Mouse (Mus musculus) myocyte (in vitro differentiated cells): Measurements from ENCODE around the gene 1600014C23Rik. TPM values are rescaled to one million over a fixed set of nuclear protein-coding genes. Genes with fewer than 3 reads are reported as not detected.

Experiments
- H3K27me3 ChIP-seq: one replicate; pipeline ENCODE4 v1.6.1; 2011; ENCODE audit not compliant: control insufficient read depth, insufficient read depth, insufficient read length
- H3K36me3 ChIP-seq: one replicate; pipeline ENCODE4 v1.6.1; 2011; ENCODE audit not compliant: control insufficient read depth, insufficient read depth
- H3K4me2 ChIP-seq: one replicate; pipeline ENCODE4 v1.6.1; 2011; ENCODE audit warnings: low read depth, control low read depth
- H3K4me3 ChIP-seq: one replicate; pipeline ENCODE4 v1.5.1; 2011; ENCODE audit warnings: mild to moderate bottlenecking, control low read depth, moderate library complexity
- H3K79me2 ChIP-seq: one replicate; pipeline ENCODE4 v1.6.1; 2011; ENCODE audit not compliant: control insufficient read depth, insufficient read depth
- H3ac ChIP-seq: one replicate; pipeline ENCODE4 v1.6.1; 2011; ENCODE audit not compliant: control insufficient read depth, insufficient read length
- CEBPB ChIP-seq: IDR thresholded peaks from 2 replicates; pipeline ENCODE4 v1.6.1; 2011; ENCODE audit warnings: mild to moderate bottlenecking, moderate library complexity; ENCODE audit not compliant: poor library complexity, insufficient read depth, severe bottlenecking
- E2F4 ChIP-seq: IDR thresholded peaks from one replicate; pipeline ENCODE4 v1.6.1; 2011; ENCODE audit warnings: mild to moderate bottlenecking, control low read depth, moderate library complexity; ENCODE audit not compliant: insufficient read depth
- MAX ChIP-seq: IDR thresholded peaks from one replicate; pipeline ENCODE4 v1.6.1; 2011; ENCODE audit warnings: low read depth, mild to moderate bottlenecking, control low read depth
- MYOD1 ChIP-seq, 3 experiments: IDR thresholded peaks; one replicate each; pipeline ENCODE4 v1.6.1; 2011; ENCODE audit warnings: control low read depth in 2 of 3, low read depth in 2 of 3, mild to moderate bottlenecking in 2 of 3, moderate library complexity in 1 of 3; ENCODE audit not compliant: insufficient read length in 2 of 3, control insufficient read depth in 1 of 3
- MYOG ChIP-seq, 3 experiments: IDR thresholded peaks; one replicate each; pipeline ENCODE4 v1.6.1; 2011; ENCODE audit warnings: control low read depth in 2 of 3, low read depth in 2 of 3, mild to moderate bottlenecking in 2 of 3; ENCODE audit not compliant: insufficient read length in 2 of 3, control insufficient read depth in 1 of 3, insufficient read depth in 1 of 3
- POLR2A ChIP-seq: IDR thresholded peaks from one replicate; pipeline ENCODE4 v1.6.1; 2011; ENCODE audit warnings: low read depth, mild to moderate bottlenecking, control low read depth, moderate library complexity; ENCODE audit not compliant: insufficient read length
- POLR2AphosphoS2 ChIP-seq: IDR thresholded peaks from one replicate; pipeline ENCODE4 v1.6.1; 2011; ENCODE audit warnings: low read depth, control low read depth; ENCODE audit not compliant: insufficient read length
- REST ChIP-seq: IDR thresholded peaks from one replicate; pipeline ENCODE4 v1.6.1; 2011; ENCODE audit warnings: mild to moderate bottlenecking, control low read depth, moderate library complexity; ENCODE audit not compliant: insufficient read depth, insufficient read length
- SRF ChIP-seq: IDR thresholded peaks from one replicate; pipeline ENCODE4 v1.6.1; 2011; ENCODE audit warnings: low read depth; ENCODE audit not compliant: control insufficient read depth, insufficient read length
- TCF12 ChIP-seq: IDR thresholded peaks from one replicate; pipeline ENCODE4 v1.6.1; 2011; ENCODE audit warnings: mild to moderate bottlenecking, control low read depth; ENCODE audit not compliant: poor library complexity, insufficient read depth, severe bottlenecking
- TCF3 ChIP-seq: IDR thresholded peaks from one replicate; pipeline ENCODE4 v1.6.1; 2011; ENCODE audit warnings: low read depth, control low read depth; ENCODE audit not compliant: insufficient read length
- USF1 ChIP-seq: IDR thresholded peaks from one replicate; pipeline ENCODE4 v1.6.1; 2011; ENCODE audit warnings: low read depth, mild to moderate bottlenecking, control low read depth, moderate library complexity
- polyA plus RNA-seq: library from polyadenylated mRNA; unstranded; fragments of >200 nt; fragmentation: generic; extraction: Trizol; gene quantifications from one replicate; pipeline ENCODE4 v1.2.1, GENCODE M21; 2012; ENCODE audit warnings: missing spikeins

Gene 1600014C23Rik
- polyA plus RNA-seq, 1 experiment: 0.17 TPM

DNA sequence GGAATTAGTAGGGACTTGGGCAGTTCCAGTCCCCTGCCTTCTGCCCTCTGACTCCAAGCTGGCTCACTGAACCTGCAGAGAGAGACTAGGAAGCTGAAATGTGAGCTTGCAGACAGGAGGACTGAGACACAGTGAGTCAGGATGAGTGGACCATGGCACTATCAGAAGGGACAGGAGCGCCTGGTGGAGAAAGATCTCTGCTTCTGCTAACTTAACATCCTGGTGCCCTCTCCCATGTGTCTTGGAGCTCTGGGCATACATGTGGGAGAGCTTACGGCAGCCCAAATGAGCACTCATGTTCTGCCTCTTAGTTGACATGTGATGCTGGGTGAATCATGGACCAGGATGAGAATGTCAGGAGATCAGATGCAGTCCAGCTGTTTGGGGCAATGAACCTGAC lies 12.0 kb upstream of the 1600014C23Rik start:
- TF ChIP-seq TCF12: no peak
- no peak for TF ChIP-seq TCF3
- TF ChIP-seq MYOG (IDR thresholded peaks at IDR 0.05; ENCODE audit: control insufficient read depth in 1 of 3, insufficient read depth in 1 of 3, insufficient read length in 2 of 3, low read depth in 2 of 3): no peak
- no peak for TF ChIP-seq MAX
- no peak for TF ChIP-seq CEBPB
- TF ChIP-seq REST: no peak

DNA sequence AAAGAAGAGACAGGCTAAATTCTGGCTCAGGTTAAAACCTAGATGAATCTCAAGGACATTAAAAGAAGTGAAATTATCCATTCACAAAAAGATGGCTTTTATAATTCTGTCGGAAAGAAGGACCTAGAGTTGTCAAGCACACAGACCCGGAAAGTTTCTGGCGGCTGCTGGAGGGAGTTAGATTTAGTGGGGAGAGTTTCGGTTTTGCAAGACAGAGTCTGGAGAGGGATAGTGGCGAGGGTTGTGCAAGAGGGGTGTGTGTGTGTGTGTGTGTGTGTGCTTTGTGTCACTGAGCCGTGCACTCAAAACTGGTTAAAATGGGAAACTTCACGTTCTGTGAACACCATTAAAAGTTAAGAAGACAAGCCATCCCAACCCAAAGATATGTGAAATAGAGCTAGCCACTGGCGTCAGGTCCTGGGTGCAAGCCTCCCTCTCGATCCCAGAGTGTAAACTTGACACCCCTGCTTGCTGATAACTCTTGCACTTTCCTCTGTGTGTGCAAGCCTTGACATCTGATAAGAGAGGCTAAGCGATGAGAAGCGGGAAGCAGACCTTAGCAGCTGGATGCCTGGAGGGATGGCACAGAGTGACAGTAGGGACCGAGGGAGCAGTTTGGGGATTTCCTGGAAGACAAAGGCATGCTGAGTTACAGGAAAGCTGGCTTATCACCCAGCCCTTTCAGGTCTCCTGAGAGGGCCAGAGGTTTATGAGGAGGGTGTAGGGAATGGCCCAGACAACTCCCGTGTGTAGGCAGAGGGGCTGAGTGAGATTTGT lies 8.9 kb upstream of the 1600014C23Rik start:
- Histone ChIP-seq H3K4me3 (no peak overlapping the region), H3K4me2 (no peak overlapping the region), H3K36me3 (no peaks in the 10 kb centered on the region), H3ac (no peak overlapping the region), H3K27me3 (no peaks in the 10 kb centered on the region), H3K79me2 (no peaks in the 10 kb centered on the region)
- TF ChIP-seq CEBPB: 0 out of 2 replicates have a peak, but pooled peaks have one; percentile 4
- no peak for TF ChIP-seq SRF
- no peak for TF ChIP-seq REST
- peak in 1 of 3 experiments; percentile 10 for TF ChIP-seq MYOD1 (IDR thresholded peaks at IDR 0.05; ENCODE audit: control insufficient read depth in 1 of 3, insufficient read length in 2 of 3, low read depth in 2 of 3)

More for the DNA sequence above, 12.0 kb upstream of the 1600014C23Rik start:
- no peak overlapping the region for H3K4me3 ChIP-seq
- no peaks in the 10 kb centered on the region for H3K36me3 ChIP-seq
- peak overlapping the region; percentile 86 for H3K4me2 ChIP-seq
- H3ac ChIP-seq: no peak overlapping the region
- no peaks in the 10 kb centered on the region for H3K79me2 ChIP-seq
- H3K27me3 ChIP-seq: no peaks in the 10 kb centered on the region

DNA sequence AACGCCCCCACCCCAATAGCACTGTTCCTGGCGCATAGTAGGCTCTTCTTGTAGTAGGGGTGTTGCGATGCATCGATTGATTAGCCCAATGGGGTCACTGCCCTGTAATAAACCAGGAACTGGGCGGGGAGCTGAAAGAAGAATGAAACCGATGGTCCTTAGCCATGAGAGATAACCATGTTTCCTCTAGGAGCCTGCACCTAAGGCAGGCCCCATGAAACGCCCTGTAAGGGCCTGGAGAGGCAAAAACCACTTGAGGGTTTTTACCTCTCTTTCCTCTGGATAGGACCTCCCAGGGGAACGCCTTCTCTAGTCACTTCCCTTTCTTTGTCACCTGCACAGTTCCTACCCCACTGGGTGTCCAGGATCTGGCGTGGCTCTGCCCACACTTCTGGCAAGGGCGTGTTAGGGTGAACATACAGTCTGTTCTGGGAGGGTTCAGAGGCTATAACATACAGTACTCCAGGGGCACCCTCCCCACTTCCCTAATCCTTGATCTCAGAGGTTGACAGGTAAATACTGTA lies 3.5 kb upstream of the 1600014C23Rik start:
- H3K79me2 ChIP-seq: no peaks in the 10 kb centered on the region
- H3K4me2 ChIP-seq: peak overlapping the region; percentile 99
- no peaks in the 10 kb centered on the region for H3K27me3 ChIP-seq
- no peaks in the 10 kb centered on the region for H3K36me3 ChIP-seq
- peak overlapping the region; percentile 56 for H3ac ChIP-seq
- TF ChIP-seq MYOD1 (IDR thresholded peaks at IDR 0.05; ENCODE audit: control insufficient read depth in 1 of 3, insufficient read length in 2 of 3, low read depth in 2 of 3): no peak
- no peak for TF ChIP-seq USF1
- TF ChIP-seq E2F4: no peak
- H3K4me3 ChIP-seq: peak overlapping the region; percentile 36

DNA sequence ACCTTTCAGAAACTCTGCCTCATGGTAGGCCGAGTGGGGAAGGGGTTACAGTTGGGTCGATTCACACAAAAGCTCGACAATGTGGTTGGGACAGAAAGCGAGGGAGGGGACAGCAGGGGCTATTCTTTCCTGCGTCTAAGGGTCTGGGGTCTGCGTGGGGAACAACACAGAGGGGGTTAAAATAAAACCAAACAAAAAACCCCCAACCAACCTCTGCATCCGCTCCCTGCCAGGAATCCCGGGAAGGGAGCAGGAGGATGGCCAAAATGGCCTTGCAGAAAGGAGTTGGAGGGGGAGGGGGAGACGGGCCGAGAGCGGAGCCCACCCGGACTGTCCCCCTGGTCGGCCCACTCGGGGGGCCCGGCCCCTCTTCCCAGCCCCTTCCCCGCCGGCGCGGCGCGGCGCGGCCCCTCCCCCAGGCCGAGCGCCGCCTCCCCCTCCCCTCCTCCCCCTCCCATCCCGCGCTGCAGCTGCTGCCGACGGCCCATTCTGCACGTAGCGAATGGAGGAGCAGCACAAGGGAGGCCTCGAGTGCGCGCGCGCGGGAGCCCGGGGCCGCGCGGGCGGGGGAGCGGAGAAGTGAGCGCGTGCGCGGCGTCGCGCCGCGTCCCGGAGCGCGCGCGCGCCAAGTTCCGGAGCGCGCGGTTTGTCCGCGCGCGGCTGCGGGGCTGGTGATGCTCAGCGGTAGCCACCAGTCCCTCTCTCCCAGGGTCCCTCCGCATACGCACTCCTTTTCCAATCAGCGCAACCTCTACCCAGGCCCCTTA lies 2.9 kb upstream of the 1600014C23Rik start:
- peak overlapping the region; percentile 99 for H3K4me2 ChIP-seq
- peak overlapping the region; percentile 36 for H3K4me3 ChIP-seq
- no peak for TF ChIP-seq REST
- no peak for TF ChIP-seq SRF
- peak; percentile 10 for TF ChIP-seq E2F4
- no peak for TF ChIP-seq USF1
- peak in 2 of 3 experiments; percentile 82 to 88 for TF ChIP-seq MYOG (IDR thresholded peaks at IDR 0.05; ENCODE audit: control insufficient read depth in 1 of 3, insufficient read depth in 1 of 3, insufficient read length in 2 of 3, low read depth in 2 of 3)
- TF ChIP-seq MAX: no peak
- TF ChIP-seq MYOD1 (IDR thresholded peaks at IDR 0.05; ENCODE audit: control insufficient read depth in 1 of 3, insufficient read length in 2 of 3, low read depth in 2 of 3): peak in 2 of 3 experiments; percentile 88 to 92
- TF ChIP-seq POLR2AphosphoS2: peak; percentile 1
- peak; percentile 7 for TF ChIP-seq TCF12
- peak; percentile 28 for TF ChIP-seq TCF3
- peak; percentile 70 for TF ChIP-seq POLR2A
- peak overlapping the region; percentile 56 for H3ac ChIP-seq
- H3K27me3 ChIP-seq: no peaks in the 10 kb centered on the region
- no peaks in the 10 kb centered on the region for H3K79me2 ChIP-seq
- no peaks in the 10 kb centered on the region for H3K36me3 ChIP-seq
